Mouse (Mus musculus): ENCODE results near the gene Trarg1. TPM values are rescaled to one million over a fixed set of nuclear protein-coding genes. Genes with fewer than 3 reads are reported as not detected.

The Trarg1 gene
- total RNA-seq, 2 experiments from 2014 or later, result 0.60 to 0.71 TPM

Other genes with a start within 250 kb of the Trarg1 start
- gene Abr, start 57.5 kb upstream of the Trarg1 start, total RNA-seq (2021), result 100 to 1,000 TPM; 412 to 440 TPM
- gene Bhlha9, start 7.3 kb upstream of the Trarg1 start, total RNA-seq (2021), result 1 to 10 TPM; 4.6 to 5.4 TPM
- 10 to 100 TPM; 51.8 to 52.4 TPM for gene Gosr1, start 83.8 kb downstream of the Trarg1 start, total RNA-seq (2021)
- gene Cpd, start 167.2 kb downstream of the Trarg1 start, total RNA-seq (2021), result 10 to 100 TPM; 61.5 to 62.0 TPM
- gene Tmigd1, start 222.4 kb downstream of the Trarg1 start, total RNA-seq (2021), result not detected
- gene Blmh, start 245.0 kb downstream of the Trarg1 start, total RNA-seq (2021), result 10 to 100 TPM; 68.5 to 69.9 TPM

Data from layer of hippocampus, postnatal 14 days (tissue).